Comparison of ENCODE assay signal across 8 mouse cellular contexts in the genomic region with DNA sequence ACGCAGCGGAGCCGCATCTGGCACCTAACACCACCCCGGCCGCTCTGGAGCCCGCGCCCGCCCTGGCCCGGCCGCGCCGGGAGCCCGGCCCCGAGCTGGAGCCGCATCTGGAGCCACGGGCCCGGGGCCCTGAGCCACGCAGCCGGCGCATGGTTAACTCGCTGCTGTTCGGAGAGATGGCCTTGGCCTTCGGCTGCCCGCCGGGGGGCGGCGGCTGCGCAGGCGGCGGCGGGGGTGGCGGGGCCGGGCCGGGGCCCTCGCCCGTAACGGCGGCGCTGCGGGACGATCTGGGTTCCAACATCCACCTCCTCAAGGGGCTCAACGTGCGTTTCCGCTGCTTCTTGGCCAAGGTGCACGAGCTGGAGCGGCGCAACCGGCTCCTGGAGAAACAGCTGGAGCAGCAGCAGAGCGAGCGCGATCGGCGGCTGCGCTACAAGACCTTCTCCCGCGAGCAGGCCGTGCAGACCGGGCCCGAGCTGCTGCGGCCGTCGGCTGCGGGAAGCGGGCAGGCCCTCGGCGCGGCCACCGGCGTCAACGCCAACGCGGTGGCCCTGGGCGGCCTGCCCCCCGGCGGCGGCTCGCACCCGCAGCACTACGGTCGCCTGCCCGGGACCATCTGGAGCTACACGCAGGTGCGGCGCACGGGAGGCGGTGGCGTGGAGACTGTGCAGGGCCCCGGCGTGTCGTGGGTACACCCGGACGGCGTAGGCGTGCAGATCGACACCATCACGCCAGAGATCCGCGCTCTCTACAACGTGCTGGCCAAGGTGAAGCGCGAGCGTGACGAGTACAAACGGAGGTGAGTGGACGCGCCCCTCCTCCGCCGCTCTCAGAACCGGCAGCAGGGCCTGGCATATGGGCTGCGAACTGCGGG. TPM values are rescaled to one million over a fixed set of nuclear protein-coding genes. Genes with fewer than 3 reads are reported as not detected.
DNase-seq lines count a peak whose midpoint lies in the region; ATAC-seq lines count a peak whose summit lies in the region.

No protein-coding gene starts in this region.

- H3K27me3 ChIP-seq in forebrain, embryonic 16.5 days (replicated peaks; ENCODE audit: control insufficient read depth, insufficient read depth, low read length), result no peaks in the 10 kb centered on the region
- H3K27me3 ChIP-seq in intestine, embryonic 16.5 days (replicated peaks; ENCODE audit: control insufficient read depth, insufficient read depth, low read length), result no peaks in the 10 kb centered on the region
- peaks cover 86% of the 10 kb centered on the region for H3K27me3 ChIP-seq in liver, embryonic 13.5 days
- H3K27me3 ChIP-seq in neural tube, embryonic 13.5 days, result no peaks in the 10 kb centered on the region; the same call in 1 of the 2 replicates

- H3K4me3 ChIP-seq in forebrain, embryonic 16.5 days (replicated peaks; ENCODE audit: low read length), result peak overlapping the region; percentile 64
- H3K4me3 ChIP-seq in intestine, embryonic 16.5 days (ENCODE audit: low read length), result peak overlapping the region; percentile 87
- H3K4me3 ChIP-seq in liver, embryonic 13.5 days (replicated peaks), result peak overlapping the region; percentile 68
- H3K4me3 ChIP-seq in neural tube, embryonic 13.5 days, result peak overlapping the region; percentile 87

- no peaks in the 10 kb centered on the region for H3K36me3 ChIP-seq in forebrain, embryonic 16.5 days (ENCODE audit: control insufficient read depth, insufficient read depth)
- no peaks in the 10 kb centered on the region for H3K36me3 ChIP-seq in intestine, embryonic 16.5 days (ENCODE audit: control insufficient read depth, insufficient read depth, low read length)
- no peaks in the 10 kb centered on the region for H3K36me3 ChIP-seq in liver, embryonic 13.5 days
- H3K36me3 ChIP-seq in neural tube, embryonic 13.5 days, result no peaks in the 10 kb centered on the region

- no peaks in the 10 kb centered on the region for H3K9me3 ChIP-seq in forebrain, embryonic 16.5 days (ENCODE audit: control insufficient read depth, low read length)
- no peaks in the 10 kb centered on the region for H3K9me3 ChIP-seq in intestine, embryonic 16.5 days (ENCODE audit: control insufficient read depth, low read length)
- H3K9me3 ChIP-seq in liver, embryonic 13.5 days (replicated peaks), result no peaks in the 10 kb centered on the region
- no peaks in the 10 kb centered on the region for H3K9me3 ChIP-seq in neural tube, embryonic 13.5 days

- H3K27ac ChIP-seq in forebrain, embryonic 16.5 days (ENCODE audit: low read length), result peak overlapping the region; percentile 52
- H3K27ac ChIP-seq in intestine, embryonic 16.5 days (ENCODE audit: low read length), result peak overlapping the region; percentile 84
- peak overlapping the region; percentile 68 for H3K27ac ChIP-seq in liver, embryonic 13.5 days
- H3K27ac ChIP-seq in neural tube, embryonic 13.5 days (replicated peaks), result peak overlapping the region; percentile 90

- ATAC-seq in cerebellum, adult (ENCODE audit: insufficient number of reproducible peaks, low FRiP score, low TSS enrichment), result peak; percentile 32; the same call in 1 of the 2 replicates
- ATAC-seq in forebrain, embryonic 16.5 days, result peak; percentile 58
- peak; percentile 73 for ATAC-seq in intestine, embryonic 16.5 days
- ATAC-seq in liver, embryonic 13.5 days (ENCODE audit: low read depth), result peak; percentile 39
- ATAC-seq in neural tube, embryonic 13.5 days (ENCODE audit: low read depth), result peak; percentile 77

- H3K9ac ChIP-seq in forebrain, embryonic 16.5 days (replicated peaks; ENCODE audit: low read depth, low read length), result peak overlapping the region; percentile 82
- peak overlapping the region; percentile 88 for H3K9ac ChIP-seq in intestine, embryonic 16.5 days (ENCODE audit: low read depth, low read length)
- peak overlapping the region; percentile 76 for H3K9ac ChIP-seq in liver, embryonic 13.5 days
- peak overlapping the region; percentile 93 for H3K9ac ChIP-seq in neural tube, embryonic 13.5 days

- WGBS in forebrain, embryonic 16.5 days, result under 1% methylated on average over 103 of the region's 111 CpGs
- under 1% methylated on average over 106 of the region's 111 CpGs for WGBS in intestine, embryonic 16.5 days
- WGBS in liver, embryonic 13.5 days (ENCODE audit: insufficient replicate concordance), result 1% methylated on average over 91 of the region's 111 CpGs
- WGBS in neural tube, embryonic 13.5 days, result under 1% methylated on average over 110 of the region's 111 CpGs

- DNase-seq in layer of hippocampus, adult 11-12 months (ENCODE audit: low spot score), result peak; percentile 56
- no peak for DNase-seq in layer of hippocampus, adult 9-10 months (ENCODE audit: low spot score)
- no peak for DNase-seq in liver, embryonic 13.5 days
- peak; percentile 50 to 54 for DNase-seq in thymus, postnatal 10 days (ENCODE audit: low spot score in 2 of 2)

- H3K4me2 ChIP-seq in forebrain, embryonic 16.5 days (ENCODE audit: low read length), result peak overlapping the region; percentile 91
- peak overlapping the region; percentile 95 for H3K4me2 ChIP-seq in intestine, embryonic 16.5 days (ENCODE audit: low read depth, low read length)
- peak overlapping the region; percentile 87 for H3K4me2 ChIP-seq in liver, embryonic 13.5 days
- peak overlapping the region; percentile 89 for H3K4me2 ChIP-seq in neural tube, embryonic 13.5 days

- peaks cover 16% of the 10 kb centered on the region for H3K4me1 ChIP-seq in forebrain, embryonic 16.5 days (replicated peaks; ENCODE audit: control insufficient read depth, insufficient read depth, low read length)
- H3K4me1 ChIP-seq in intestine, embryonic 16.5 days (ENCODE audit: control insufficient read depth, insufficient read depth, low read length), result peaks cover 27% of the 10 kb centered on the region
- peaks cover 61% of the 10 kb centered on the region for H3K4me1 ChIP-seq in liver, embryonic 13.5 days (replicated peaks)
- H3K4me1 ChIP-seq in neural tube, embryonic 13.5 days (replicated peaks), result peaks cover 56% of the 10 kb centered on the region

RNA-seq across cellular contexts. Expression of gene Gm21969, which starts 27.9 kb away (rescaled TPM):
- polyA plus RNA-seq in forebrain, embryonic 16.5 days (2015; fragmentation: Nextera tagmentation; extraction: Ambion mirVana), result not detected in 2 replicates
- not detected in 2 replicates for polyA plus RNA-seq in intestine, embryonic 16.5 days (2015; fragmentation: Nextera tagmentation; extraction: Ambion mirVana)
- not detected in 2 replicates for polyA plus RNA-seq in liver, embryonic 13.5 days (2015; fragmentation: Nextera tagmentation; extraction: Ambion mirVana)
- not detected in 2 replicates for polyA plus RNA-seq in neural tube, embryonic 13.5 days (2015; fragmentation: Nextera tagmentation; extraction: Ambion mirVana)

RNA-seq across cellular contexts. Expression of gene Iffo2, which starts 44.7 kb away (rescaled TPM):
- polyA plus RNA-seq in forebrain, embryonic 16.5 days (2015; fragmentation: Nextera tagmentation; extraction: Ambion mirVana), result 4.6 and 4.8 TPM in 2 replicates
- 1.9 and 2.0 TPM in 2 replicates for polyA plus RNA-seq in intestine, embryonic 16.5 days (2015; fragmentation: Nextera tagmentation; extraction: Ambion mirVana)
- 1.0 and 1.1 TPM in 2 replicates for polyA plus RNA-seq in liver, embryonic 13.5 days (2015; fragmentation: Nextera tagmentation; extraction: Ambion mirVana)
- polyA plus RNA-seq in neural tube, embryonic 13.5 days (2015; fragmentation: Nextera tagmentation; extraction: Ambion mirVana), result 4.6 and 5.3 TPM in 2 replicates

RNA-seq across cellular contexts. Expression of gene Aldh4a1, which starts 47.6 kb away (rescaled TPM):
- polyA plus RNA-seq in forebrain, embryonic 16.5 days (2015; fragmentation: Nextera tagmentation; extraction: Ambion mirVana), result 30.2 and 31.1 TPM in 2 replicates
- polyA plus RNA-seq in intestine, embryonic 16.5 days (2015; fragmentation: Nextera tagmentation; extraction: Ambion mirVana), result 13.7 and 17.2 TPM in 2 replicates
- polyA plus RNA-seq in liver, embryonic 13.5 days (2015; fragmentation: Nextera tagmentation; extraction: Ambion mirVana), result 50.2 and 57.3 TPM in 2 replicates
- polyA plus RNA-seq in neural tube, embryonic 13.5 days (2015; fragmentation: Nextera tagmentation; extraction: Ambion mirVana), result 23.6 and 24.5 TPM in 2 replicates

Comparison
In these comparisons a context has a peak if more than half of its experiments do, and no peak if none do; other contexts are left out.
1. DNase-seq: peak in layer of hippocampus, adult 11-12 months (single experiment) and thymus, postnatal 10 days (2 of 2); none in layer of hippocampus, adult 9-10 months (single experiment) and liver, embryonic 13.5 days (single experiment).
2. Peak in every context shown above with its lines, with median percentiles within 50 percentile points of each other: ATAC-seq, H3K27ac ChIP-seq, H3K4me2 ChIP-seq, H3K4me3 ChIP-seq and H3K9ac ChIP-seq.